Mouse (Mus musculus) spleen, postnatal 36 days (tissue): ENCODE data around the gene Clec16a.

ENCODE experiments used
- DNase-seq, 2 experiments: peaks; one replicate each; pipeline ENCODE4 v3.0.0; 2022; ENCODE audit warnings: low spot score in 2 of 2, mixed read lengths in 1 of 2

The Clec16a gene

DNA sequence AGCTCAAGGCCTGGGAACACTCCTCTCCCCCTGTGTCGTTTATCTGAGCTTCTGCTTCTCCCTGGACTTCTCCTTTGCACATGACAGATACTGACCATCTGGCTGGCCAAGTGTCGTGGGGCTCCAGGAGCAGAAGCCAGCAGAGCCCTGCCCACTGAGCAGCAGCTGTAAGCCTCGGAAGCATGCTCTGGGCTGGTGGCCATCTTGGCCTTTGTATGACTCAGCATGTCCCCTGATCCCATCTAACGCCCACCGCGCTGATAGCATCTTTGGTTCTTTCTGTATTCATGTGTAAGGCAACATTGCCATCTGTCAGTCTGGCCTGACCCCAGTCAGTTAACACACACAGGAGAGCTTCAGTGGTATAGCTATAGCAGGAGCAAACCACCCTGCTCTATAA is 174.8 kb downstream of the Clec16a start:
- DNase-seq, result no peak

DNA sequence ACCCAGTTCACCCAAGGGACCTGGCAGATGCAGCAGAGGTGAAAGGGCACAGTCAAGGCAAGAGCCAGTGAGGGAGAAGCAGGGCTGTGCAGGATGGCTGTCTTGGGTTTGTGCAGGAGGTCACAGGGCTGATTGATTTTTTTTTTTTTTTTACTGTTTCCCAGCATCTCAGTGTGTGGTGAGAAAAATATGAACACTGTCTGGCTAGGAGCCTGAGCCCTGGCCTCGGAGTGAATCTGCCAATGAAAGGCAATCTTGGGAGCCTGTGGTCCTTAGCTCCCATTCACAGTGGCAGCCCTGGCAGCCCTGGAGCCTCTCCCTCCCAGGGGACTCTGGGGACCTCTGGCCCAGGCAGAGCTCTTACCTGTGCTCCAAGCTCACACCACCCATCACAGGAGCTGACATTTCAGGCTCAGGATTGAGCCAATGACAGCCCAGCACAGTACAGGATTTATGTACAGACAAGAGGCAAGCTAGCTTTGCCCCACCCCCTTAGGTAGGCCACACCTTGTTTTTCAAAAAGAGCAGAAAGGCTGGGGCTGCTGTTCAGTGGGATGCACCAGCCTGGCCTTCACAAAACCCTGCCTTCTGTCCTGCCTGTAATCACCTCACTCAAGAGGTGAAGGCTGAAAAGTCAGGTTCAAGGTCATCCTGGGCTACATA is 177.9 kb downstream of the Clec16a start:
- DNase-seq, result no peak

DNA sequence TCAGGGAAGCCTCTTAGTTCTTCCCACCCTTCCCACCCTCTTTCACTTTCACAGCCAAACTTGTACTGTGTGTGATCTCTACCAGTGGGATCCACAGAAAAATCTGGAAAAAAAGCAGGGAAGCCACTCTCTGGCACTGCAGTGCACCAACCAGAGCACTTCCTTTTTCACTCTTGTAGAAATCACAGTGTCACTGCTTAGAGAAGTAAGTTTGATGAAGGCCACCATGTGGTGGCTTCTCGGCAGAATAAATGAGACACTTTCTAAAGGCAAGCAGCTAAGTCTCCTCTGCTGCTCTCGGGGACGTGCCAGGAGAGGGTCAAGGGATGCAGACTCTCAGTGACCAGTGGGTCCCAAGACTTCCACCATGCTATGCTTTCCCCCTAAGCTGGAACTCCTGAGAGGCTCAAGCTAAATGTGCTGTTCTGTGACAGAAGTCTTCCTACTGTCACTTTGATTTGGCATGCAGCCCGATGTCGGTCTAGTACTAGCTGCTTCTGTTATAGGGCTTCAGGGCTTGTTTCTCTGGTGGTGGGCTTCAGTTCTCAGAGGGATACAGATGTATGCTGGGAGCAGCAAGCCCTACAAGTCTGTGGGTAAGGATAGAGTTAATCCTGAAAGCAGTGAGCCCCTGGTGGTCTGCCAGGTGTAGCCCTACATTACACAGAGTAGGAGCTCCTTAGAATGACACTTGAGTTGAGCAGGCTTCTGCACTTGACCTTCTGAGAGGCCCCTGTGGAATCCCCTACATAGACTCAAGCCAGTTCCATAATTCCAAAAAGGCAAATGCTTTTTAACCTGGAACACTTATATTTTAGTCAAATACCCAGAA is 178.9 kb downstream of the Clec16a start:
- DNase-seq, result no peak

DNA sequence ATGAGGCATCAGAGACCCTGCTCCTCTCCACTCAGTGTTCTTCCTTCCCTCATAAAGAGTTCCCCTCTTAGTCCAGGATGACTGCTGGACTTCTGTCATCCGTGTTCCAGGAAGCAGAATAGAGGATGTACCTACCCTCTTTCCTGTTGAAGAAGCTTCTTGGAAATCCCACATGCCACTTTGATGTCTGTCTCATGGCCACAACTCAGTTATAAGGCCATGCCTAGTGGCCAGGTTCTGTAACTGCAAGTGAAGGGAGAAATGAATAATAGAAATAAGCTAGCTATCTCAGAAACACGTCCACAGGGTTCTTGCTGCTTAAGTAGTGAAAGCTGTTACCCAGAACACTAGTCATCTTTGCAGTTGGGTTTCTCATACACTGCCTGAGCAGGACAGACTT is 180.0 kb downstream of the Clec16a start:
- no peak for DNase-seq

DNA sequence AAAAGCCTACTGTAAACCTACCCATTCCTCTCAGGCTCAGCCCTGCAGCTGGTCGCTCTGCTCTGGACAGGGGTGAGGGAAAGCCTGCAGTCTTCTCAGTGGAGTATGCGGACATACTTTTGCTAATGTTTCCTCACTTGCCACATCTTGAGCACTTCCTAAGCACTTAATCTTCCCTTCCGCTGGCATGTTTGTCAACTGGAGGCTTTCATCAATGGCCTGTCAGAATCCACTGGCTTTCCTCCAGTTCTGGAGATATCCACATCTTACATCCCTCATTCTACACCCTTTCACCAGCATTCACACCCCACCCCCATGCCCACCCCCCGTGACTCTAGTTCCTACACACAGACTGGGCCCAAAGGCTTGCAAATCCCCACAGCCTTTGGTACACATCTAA is 182.5 kb downstream of the Clec16a start:
- DNase-seq, result no peak

DNA sequence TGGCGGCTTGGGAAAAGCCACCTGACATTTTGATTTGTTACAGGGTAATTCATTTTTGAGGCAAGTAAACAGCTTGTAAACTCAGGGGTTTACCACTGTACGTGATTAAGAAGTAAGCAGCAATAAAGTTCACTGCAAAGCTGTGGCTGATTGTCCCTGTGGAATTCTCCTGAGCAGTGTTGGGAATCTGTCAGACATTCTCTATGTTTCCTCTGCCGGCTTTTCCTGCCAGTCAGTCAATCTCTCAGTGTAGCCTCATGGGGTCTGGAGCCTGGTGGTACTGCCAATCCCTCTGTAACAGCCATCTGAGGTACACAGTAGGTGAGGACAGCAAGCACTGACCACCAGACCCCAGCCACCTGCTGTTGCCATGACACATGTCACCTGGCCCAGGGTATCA is 183.7 kb downstream of the Clec16a start:
- no peak for DNase-seq

DNA sequence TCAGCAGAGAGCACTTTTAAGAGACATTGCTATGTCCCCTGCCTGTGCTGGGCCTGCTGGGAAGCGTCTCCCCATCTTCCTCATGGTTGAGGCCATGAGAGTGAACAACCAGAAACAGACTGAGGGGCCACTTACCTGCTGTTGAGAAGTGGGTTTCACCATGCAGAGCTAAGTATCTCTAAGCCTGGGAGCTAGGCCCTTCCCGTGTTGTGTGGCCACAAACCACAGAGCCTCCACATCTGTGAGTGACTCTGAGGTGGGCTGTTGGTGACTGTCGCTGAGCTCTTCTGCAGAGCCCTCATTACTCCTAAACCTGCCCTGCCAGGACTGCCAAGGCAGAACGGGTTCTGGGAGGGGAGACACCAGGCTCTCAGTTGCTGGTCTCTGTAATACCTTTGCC is 185.8 kb downstream of the Clec16a start:
- DNase-seq, result no peak

DNA sequence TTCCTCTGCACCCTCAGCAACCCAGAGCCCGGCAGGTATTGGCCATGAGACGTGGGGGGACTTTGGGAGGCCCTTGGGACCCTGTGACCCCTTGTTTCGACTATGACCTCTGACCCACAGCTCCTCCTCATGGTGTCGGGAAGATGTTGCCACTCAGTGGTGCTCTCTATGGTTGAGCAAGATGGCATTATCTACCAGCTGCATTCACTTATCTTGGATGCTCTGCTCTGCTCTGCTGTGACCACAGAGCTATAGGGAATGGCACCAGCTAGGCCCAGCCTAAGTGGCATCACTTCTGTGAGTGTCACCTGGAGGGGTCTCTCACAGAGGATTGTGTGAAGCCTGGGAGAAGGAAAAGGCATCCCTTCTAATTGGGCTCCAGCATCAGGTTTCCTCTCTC is 186.6 kb downstream of the Clec16a start:
- DNase-seq, result peak in 1 of 2 experiments; percentile 26

DNA sequence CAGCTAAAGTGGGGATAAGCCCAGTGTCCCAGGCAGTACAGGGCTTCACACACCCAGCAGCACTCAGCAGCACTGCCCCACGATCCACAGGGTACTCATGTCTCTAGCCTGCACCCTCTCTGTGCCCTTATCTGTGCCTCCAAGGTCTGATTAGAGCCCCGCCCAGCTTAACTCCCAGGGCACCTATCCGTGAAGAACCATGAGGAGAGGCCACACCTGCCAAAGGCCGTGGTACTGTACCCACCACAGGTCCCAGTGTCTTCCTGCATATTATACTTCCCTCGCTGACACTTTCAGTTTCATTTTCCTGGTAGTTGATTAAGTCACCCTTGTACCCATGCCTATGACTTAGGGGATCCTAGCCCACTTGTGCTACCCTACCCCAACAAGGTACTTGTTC is 187.3 kb downstream of the Clec16a start:
- DNase-seq, result peak; percentile 55 to 63

DNA sequence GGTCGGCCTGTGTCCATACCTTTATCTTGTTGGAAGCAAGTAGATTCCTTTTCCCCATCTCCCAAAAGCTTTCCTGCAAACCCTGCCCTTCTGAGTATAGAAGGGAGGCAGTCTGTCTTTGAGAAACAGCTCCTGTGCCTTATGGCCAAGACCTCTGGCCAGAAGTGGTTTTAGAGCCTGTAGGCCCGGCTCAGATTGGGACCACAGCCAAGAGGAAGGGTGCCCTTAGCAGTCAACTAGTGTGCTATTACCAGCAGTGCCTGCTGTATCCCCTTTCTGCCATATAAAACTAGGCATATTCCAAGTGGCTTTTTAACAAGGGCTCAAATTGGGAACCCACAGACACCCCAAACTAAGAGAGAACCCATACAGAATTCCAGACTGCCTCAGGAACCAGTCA is 190.6 kb downstream of the Clec16a start:
- no peak for DNase-seq

DNA sequence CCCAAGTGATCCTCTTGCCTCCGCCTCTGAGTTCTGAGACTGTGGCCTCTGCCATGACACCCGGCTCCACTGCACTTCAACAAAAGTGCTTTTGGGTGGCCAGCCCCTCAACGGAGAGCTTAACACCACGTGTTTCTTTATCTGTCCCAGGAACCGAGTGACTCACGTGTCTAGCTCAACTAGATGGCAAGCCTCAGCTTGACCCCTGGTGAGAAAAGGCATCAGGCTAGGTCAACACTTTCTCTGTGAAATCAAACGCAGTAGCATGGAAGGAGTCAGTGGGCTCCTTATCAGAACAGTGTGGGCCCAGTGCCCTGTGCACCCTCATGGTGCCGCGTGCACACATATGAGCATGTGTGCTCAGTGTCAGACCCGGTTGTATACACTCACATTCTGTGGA is 191.2 kb downstream of the Clec16a start:
- no peak for DNase-seq

DNA sequence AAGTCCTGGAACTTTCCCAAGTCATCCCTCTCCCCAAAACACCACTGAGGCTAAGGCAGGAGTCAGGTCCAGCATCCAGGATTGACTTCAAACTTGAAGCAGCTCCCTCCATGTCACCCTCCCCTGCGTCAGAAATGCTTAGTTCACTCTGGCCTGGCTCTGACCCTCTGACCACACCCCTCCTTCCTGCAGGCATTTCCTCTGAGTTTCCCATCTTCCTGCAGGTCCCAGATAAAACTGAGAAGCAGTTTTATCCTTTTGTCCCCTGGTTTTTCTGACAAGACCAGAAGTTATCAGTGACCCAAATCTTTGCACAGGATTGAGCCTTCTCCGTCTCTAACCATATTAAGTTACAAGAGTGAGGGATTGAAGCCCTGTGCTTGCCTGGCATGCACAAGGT is 192.4 kb downstream of the Clec16a start:
- DNase-seq, result no peak

DNA sequence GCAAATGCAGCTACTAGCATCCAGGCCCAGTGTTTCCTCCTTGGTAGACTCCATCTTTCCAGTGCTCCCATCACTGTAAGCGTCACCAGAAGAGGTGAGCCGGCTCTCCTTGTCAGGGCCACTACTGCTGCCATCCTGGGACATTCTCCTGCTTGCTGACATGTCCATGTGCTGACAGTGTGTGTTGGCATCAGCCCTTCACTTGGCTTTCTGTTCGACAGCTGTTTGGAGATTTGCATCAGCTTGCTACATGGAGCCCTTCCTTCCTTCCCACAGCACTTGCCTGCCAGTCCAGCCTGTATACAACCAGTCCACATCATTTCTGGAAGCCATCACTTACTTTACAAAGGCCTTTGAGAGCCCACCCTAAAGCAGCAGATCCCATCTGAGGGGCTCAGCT is 193.7 kb downstream of the Clec16a start:
- DNase-seq, result no peak

DNA sequence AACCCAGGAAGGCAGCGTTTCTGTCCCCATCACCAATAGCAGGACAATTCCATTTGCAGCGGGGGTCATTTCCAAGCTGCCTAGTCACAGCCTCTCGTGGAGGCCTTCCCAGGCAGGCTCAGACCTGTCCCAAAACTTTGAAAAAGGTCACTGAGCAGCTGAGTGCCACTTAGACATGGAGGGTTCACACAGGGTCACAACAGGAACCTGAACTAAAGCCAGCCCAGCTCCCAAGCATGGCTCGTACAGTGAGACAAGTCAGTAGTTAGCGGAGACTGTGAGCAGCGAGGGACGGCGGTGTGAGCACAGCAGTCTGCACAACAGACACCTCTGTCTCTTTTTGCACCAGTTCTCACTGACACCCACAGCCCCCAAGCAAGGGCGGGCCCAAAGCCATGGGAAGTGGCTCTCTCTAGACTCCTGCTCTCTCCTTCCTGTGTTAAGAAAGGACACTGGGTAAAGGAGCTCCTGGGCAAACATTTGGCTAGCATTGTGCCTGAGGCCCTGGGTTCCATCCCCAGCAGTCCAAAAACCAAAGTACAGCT is 194.8 kb downstream of the Clec16a start:
- DNase-seq, result no peak

DNA sequence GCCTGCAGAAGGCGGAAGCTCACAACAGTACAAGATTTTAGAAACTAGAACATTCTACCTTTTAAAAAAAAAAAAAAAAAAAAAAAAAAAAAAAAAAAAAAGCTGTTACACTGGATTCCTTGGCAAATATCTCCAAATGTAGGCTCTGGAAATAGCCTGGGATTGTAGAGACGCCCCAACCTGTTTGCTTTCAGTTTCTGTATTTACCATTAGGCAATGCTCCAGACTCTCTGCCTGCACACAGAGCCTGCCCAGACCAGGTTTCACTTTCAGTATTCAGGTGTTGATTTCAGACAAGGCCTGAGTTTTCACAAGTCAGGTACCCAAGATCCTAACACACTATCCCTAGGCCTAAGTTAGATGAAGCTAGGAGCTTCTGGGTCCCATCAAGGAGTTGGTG is 195.9 kb downstream of the Clec16a start:
- peak; percentile 23 to 24 for DNase-seq

DNA sequence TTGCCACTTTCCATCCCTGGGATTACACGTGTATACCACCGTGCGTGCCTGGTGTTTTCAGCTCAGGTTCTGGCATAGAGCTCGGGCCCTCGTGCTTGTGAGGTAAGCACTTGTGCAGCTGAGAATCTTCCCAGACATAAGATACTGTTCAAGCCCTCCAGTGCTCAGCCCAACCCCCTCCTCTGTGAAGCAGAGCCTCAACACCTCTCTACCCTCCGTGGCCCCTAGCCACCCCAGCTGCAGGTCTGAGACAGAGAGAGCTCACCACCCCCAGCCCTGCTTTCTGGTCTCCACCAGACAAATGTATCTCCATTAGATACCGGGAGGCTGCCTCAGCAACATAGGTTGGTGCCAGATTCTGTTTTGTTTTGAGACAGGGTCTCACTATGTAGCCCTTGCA is 204.1 kb downstream of the Clec16a start:
- DNase-seq, result no peak

DNA sequence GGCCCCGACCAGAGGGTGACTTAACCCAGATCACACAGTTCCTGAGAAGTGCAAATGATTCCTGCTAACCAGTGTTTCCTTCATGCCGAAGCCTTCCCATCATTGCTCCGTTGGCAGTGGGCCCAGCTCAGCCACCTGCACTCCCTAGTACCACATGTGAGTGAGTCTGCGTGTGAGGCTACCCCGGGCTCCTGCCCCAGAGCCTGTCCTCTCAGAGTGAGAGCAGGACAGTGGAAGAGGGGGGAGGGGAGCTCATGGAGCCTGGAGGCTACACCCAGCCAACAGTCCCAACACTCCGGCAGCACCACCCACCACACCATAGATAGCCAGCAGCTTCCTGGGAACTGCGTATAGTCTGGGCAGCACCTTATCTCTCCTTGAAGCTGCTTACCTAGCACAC is 204.7 kb downstream of the Clec16a start:
- DNase-seq, result no peak

DNA sequence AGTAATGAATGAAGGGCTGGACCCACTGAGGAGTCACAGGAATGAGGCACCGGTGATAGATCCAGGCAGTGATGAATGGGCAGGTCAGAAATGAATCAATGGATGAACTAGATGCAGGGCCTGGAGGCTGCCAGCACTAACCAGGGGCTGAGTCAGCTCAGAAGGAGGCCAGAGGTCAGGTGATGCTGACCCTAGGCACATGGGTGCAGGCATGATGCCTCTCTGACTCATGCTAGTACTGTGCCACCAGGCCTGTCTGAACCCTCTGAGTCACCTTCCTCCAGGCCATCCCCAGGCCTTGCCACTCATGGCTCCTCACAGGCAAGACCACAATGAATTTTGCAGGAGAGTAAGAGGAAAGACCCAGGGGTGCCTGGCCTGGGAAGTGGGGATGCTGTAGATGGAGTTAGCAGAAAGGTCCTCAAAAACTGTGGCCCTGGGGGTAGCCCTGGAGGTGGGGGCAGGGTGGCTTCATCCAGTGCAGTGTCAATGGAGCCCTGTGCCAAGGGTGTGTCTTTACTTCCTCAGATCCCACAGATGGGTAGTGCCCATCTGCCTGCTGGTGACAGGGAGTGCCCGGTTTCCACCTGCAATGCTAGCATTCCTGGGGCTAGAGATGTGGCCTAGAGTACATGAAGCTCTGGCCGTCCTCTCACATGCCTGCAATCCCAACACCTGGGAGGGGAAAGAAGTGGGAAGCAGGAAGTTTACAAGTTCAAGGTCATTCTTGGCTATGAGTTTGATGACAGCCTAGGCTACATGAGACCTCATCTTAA is 209.6 kb downstream of the Clec16a start:
- no peak for DNase-seq

DNA sequence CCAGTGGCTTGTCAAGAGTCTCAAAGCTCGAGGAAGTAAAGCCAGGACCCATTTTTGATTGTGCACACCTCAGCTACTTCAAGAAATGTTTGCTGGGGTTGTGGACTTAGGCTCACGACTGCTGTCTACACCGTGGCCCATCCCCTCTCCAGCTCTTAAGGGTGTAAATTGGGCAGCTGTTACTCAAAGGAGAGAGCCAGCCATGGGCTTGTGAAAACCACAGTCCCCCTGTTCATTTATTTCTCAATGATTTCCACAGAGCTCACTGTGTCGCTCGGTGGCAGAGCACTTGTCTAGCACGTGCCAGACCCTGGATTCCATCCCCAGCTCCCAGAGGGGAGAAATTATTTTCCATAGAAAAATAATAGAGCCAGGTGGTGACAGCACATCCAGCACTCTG is 211.0 kb downstream of the Clec16a start:
- DNase-seq, result no peak

DNA sequence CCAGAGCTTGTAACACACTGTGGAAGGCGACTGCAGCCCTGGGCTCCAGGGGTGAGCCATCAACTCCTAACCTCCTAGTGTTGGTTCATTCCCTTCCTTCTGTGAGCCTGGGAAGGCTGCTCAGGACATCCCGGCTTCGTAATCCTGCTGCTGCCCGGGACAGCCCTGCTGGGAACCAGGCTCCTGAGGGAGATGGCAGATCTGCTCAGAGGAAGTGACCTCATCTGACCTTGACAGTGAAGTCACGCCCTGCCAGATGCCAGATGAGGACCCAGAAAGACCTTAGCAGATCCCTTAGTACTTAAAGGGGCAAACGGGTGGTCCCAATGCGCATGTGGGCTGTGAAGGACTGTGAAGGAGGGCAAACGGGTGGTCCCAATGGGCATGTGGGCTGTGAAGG is 216.0 kb downstream of the Clec16a start:
- DNase-seq, result no peak

DNA sequence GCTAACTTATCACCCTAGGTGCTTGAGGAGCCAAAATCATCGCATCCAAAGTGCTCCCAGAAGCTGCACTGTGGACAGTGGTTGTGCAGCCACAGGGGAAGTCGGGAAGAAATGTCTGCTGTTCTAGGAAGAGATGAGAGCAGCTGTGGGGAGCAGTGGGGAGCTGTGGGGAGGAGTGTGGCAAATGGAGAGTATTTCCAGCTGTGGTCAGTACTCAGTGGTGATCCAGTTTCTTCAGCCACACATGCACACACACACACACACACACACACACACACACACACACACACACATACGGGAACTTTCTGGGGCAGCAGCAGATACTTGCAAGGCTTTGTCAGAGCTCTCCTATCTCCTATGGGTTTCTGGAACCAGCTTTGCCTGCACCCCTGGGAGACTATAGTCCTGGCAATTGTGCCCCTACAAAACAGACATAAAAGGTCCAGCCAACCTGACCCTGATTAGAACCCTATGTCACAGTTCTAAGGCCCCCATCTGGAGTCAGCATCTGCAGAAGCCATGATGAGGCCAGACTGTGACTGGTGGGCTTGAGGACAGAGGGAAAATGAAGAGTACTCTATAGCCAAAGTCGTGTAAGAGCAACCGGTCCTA is 217.5 kb downstream of the Clec16a start:
- DNase-seq, result no peak
